In the genomic region with DNA sequence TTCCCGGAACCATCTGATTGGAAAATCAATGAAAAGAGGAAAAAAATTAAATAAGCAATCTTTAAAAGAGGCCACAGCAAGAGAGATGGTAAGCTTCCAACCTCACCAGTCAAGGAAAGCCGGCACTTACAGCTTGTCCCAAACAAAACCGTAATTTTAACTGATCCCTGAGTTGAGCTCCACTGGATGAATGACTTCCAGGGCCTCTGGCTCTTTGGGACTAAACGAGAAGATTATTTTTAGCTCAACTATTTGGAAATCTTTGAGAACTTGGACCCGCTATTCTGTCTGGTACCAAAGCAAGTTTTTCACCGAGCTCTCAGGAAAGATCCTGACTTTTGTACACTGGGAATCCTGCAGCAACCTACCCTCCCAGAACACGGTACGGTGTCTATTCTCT, we compare ENCODE assay signal across 23 mouse cellular contexts.
"Had no signal": no experiment of that assay in that cellular context is flagged by ENCODE, and none has a peak within 500 bp of the region (broad histone marks: within the 10 kb centered on the region; RNA-seq: fewer than 3 reads in every experiment).

No protein-coding gene starts in this region.

- H3K36me3 ChIP-seq: limb, embryonic 10.5 days; limb, embryonic 13.5 days; liver, embryonic 12.5 days; liver, embryonic 15.5 days; lung, embryonic 15.5 days; midbrain, embryonic 12.5 days; midbrain, embryonic 15.5 days; neural tube, embryonic 12.5 days; neural tube, embryonic 15.5 days; stomach, embryonic 15.5 days had no signal

- H3K4me3 ChIP-seq: layer of hippocampus, adult 2 months; limb, embryonic 10.5 days; limb, embryonic 13.5 days; liver, embryonic 12.5 days; liver, embryonic 15.5 days; lung, embryonic 15.5 days; midbrain, embryonic 12.5 days; midbrain, embryonic 15.5 days; neural tube, embryonic 12.5 days; neural tube, embryonic 15.5 days; stomach, embryonic 15.5 days had no signal

- ATAC-seq: liver, embryonic 12.5 days; midbrain, embryonic 15.5 days had no signal

- H3K9me3 ChIP-seq: limb, embryonic 10.5 days; limb, embryonic 13.5 days; liver, embryonic 12.5 days; liver, embryonic 15.5 days; lung, embryonic 15.5 days; midbrain, embryonic 12.5 days; midbrain, embryonic 15.5 days; neural tube, embryonic 12.5 days; neural tube, embryonic 15.5 days; stomach, embryonic 15.5 days had no signal

- H3K9ac ChIP-seq: limb, embryonic 13.5 days; liver, embryonic 12.5 days; liver, embryonic 15.5 days; lung, embryonic 15.5 days; midbrain, embryonic 12.5 days; midbrain, embryonic 15.5 days; neural tube, embryonic 12.5 days; neural tube, embryonic 15.5 days; stomach, embryonic 15.5 days had no signal

- H3K27ac ChIP-seq: kidney, postnatal 0 days; layer of hippocampus, adult 2 months; limb, embryonic 10.5 days; limb, embryonic 13.5 days; liver, embryonic 12.5 days; liver, embryonic 15.5 days; lung, embryonic 15.5 days; macrophage; midbrain, embryonic 12.5 days; midbrain, embryonic 15.5 days; neural tube, embryonic 12.5 days; neural tube, embryonic 15.5 days; stomach, embryonic 15.5 days had no signal

- H3K4me2 ChIP-seq: limb, embryonic 13.5 days; liver, embryonic 12.5 days; liver, embryonic 15.5 days; lung, embryonic 15.5 days; midbrain, embryonic 12.5 days; midbrain, embryonic 15.5 days; neural tube, embryonic 12.5 days; neural tube, embryonic 15.5 days; stomach, embryonic 15.5 days had no signal

- H3K27me3 ChIP-seq: limb, embryonic 13.5 days; liver, embryonic 12.5 days; liver, embryonic 15.5 days; lung, embryonic 15.5 days; midbrain, embryonic 12.5 days; midbrain, embryonic 15.5 days; neural tube, embryonic 12.5 days; neural tube, embryonic 15.5 days; stomach, embryonic 15.5 days had no signal

- H3K4me1 ChIP-seq: limb, embryonic 10.5 days; liver, embryonic 12.5 days; liver, embryonic 15.5 days; lung, embryonic 15.5 days; midbrain, embryonic 12.5 days; midbrain, embryonic 15.5 days; neural tube, embryonic 12.5 days; neural tube, embryonic 15.5 days; stomach, embryonic 15.5 days had no signal

- DNase-seq: kidney, postnatal 25 days; layer of hippocampus, adult 9-11 months; liver; lung, adult 18-20 months; lung, postnatal 10 days; right cerebral cortex, adult 18-20 months; right cerebral cortex, postnatal 14 days; right cerebral cortex, postnatal 4 days; spleen, adult 18-20 months; thymus, postnatal 36 days had no signal
